Mouse (Mus musculus) gastrocnemius, adult 2 months (tissue): ENCODE measurements at regions not wholly inside any gene's neighbourhood (a gene's known extent, or its start where the extent isn't known, plus 50 kb on each side); places are given as distances from the start of the nearest gene placed in this dataset.
A peak's percentile ranks its signal among the peaks of the same experiment; 100 is the strongest.

ENCODE experiments used
- DNase-seq: peaks from one replicate; pipeline ENCODE4 v3.0.0; 2022
- H3K27ac ChIP-seq: fragments of 200-600 bp; 2 replicates; pipeline ENCODE4 v1.8.1; 2022; ENCODE audit warnings: mild to moderate bottlenecking
- H3K4me3 ChIP-seq: fragments of 200-600 bp; 2 replicates; pipeline ENCODE4 v1.8.1; 2022; ENCODE audit warnings: mild to moderate bottlenecking, moderate library complexity
- CTCF ChIP-seq: fragments of 200-600 bp; IDR thresholded peaks from 2 replicates; pipeline ENCODE4 v1.8.1; 2022; ENCODE audit warnings: antibody characterized with exemption, mild to moderate bottlenecking, moderate library complexity
- intact Hi-C: fragments of 180-260 bp; cut with DNase I; formaldehyde crosslinking; loops from one replicate; pipeline ENCODE4 v1.15.1; 2025

- intact Hi-C loops = no loop called here
- H3K27ac ChIP-seq = no peak overlapping the region
- TF ChIP-seq CTCF = no peak
- H3K4me3 ChIP-seq = no peak overlapping the region
- DNase-seq = peak; percentile 32
These were observed 229.1 kb upstream of the Jade1 start for GRCm38 (mm10) chr3:41326211-41327104.

GRCm38 (mm10) chr3:41321808-41322207, 233.7 kb upstream of the Jade1 start:
- Histone ChIP-seq H3K4me3 (no peak overlapping the region), H3K27ac (no peak overlapping the region)
- no peak for TF ChIP-seq CTCF
- DNase-seq = no peak
- intact Hi-C loops = no loop called here

- intact Hi-C loops = no loop called here
- no peak for DNase-seq
These were observed 236.2 kb upstream of the Jade1 start for GRCm38 (mm10) chr3:41319214-41319856.

GRCm38 (mm10) chr3:41318232-41319131, 235.6 kb upstream of the Pgrmc2 start:
- TF ChIP-seq CTCF = no peak
- no peak overlapping the region for H3K27ac ChIP-seq

More at GRCm38 (mm10) chr3:41319214-41319856, 236.2 kb upstream of the Jade1 start:
- no peak overlapping the region for H3K27ac ChIP-seq
- no peak for TF ChIP-seq CTCF
- no peak overlapping the region for H3K4me3 ChIP-seq

GRCm38 (mm10) chr3:41317170-41317569, 234.3 kb upstream of the Pgrmc2 start:
- TF ChIP-seq CTCF = no peak
- Histone ChIP-seq H3K27ac (no peak overlapping the region), H3K4me3 (no peak overlapping the region)
- DNase-seq = no peak
- intact Hi-C loops = no loop called here

More at GRCm38 (mm10) chr3:41318232-41319131, 235.6 kb upstream of the Pgrmc2 start:
- intact Hi-C loops = no loop called here
- H3K4me3 ChIP-seq = no peak overlapping the region
- DNase-seq = no peak

- DNase-seq = no peak
- intact Hi-C loops = no loop called here
- Histone ChIP-seq H3K4me3 (no peak overlapping the region), H3K27ac (no peak overlapping the region)
- TF ChIP-seq CTCF = no peak
These were observed 229.6 kb upstream of the Pgrmc2 start for GRCm38 (mm10) chr3:41312492-41312891.

- DNase-seq = no peak
- no peak for TF ChIP-seq CTCF
- intact Hi-C loops = no loop called here
- no peak overlapping the region for H3K4me3 ChIP-seq
- H3K27ac ChIP-seq = no peak overlapping the region
These were observed 224.7 kb upstream of the Pgrmc2 start for GRCm38 (mm10) chr3:41307400-41308028.

- intact Hi-C loops = no loop called here
- H3K4me3 ChIP-seq = no peak overlapping the region
- no peak overlapping the region for H3K27ac ChIP-seq
- TF ChIP-seq CTCF = no peak
- DNase-seq = no peak
These were observed 220.0 kb upstream of the Pgrmc2 start for GRCm38 (mm10) chr3:41302805-41303204.

GRCm38 (mm10) chr3:41298776-41299175, 215.9 kb upstream of the Pgrmc2 start:
- 0 out of 2 replicates have a peak overlapping the region, but pooled peaks have one; percentile 35 for H3K27ac ChIP-seq
- DNase-seq = no peak
- intact Hi-C loops = no loop called here
- H3K4me3 ChIP-seq = no peak overlapping the region
- no peak for TF ChIP-seq CTCF

- H3K27ac ChIP-seq = peak overlapping the region; percentile 63
- no peak for TF ChIP-seq CTCF
- intact Hi-C loops = no loop called here
- DNase-seq = peak; percentile 24
- no peak overlapping the region for H3K4me3 ChIP-seq
These were observed 213.4 kb upstream of the Pgrmc2 start for GRCm38 (mm10) chr3:41296152-41296809.

- Histone ChIP-seq H3K27ac (peak overlapping the region; percentile 63), H3K4me3 (peak overlapping the region; percentile 41; the same call in 1 of the 2 replicates)
- DNase-seq = peak; percentile 54
- intact Hi-C loops = no loop called here
- no peak for TF ChIP-seq CTCF
These were observed 212.3 kb upstream of the Pgrmc2 start for GRCm38 (mm10) chr3:41295150-41295549.
